Mouse (Mus musculus): ENCODE data around the gene Tnik. TPM values are rescaled to one million over a fixed set of nuclear protein-coding genes. Genes with fewer than 3 reads are reported as not detected.

Tnik gene
- total RNA-seq, 2 experiments from 2014 or later, result 166 to 227 TPM

DNA sequence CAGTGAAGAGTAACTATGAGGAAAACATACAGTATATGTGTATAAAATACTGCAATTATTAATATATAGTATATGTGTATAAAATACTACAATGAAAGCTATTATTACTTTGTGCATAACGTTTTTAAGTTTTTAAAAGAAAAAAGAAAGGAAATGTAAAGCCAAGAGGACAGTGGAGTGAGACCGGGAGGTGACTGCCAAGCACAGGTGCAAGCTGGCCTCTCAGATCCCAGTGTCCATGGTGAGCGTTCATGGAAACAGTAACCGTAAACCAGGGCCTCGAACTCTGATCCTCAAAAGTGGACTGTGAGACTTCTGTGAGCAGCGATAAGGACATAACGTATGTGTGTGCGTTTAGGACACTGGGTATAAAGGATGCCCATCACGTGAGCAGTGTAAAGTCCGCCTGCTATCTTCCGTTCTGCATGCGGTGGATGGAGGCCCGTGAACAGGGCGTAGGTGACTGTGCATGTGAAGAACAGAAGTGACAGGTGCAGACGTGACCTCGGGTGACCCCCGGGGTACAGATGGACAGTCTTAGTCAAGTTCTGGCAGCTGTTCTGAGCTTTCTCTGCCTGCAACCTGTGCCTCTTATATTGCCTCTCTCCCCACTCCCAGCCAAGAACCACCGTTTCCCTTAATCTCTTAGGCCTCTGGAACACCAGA, 316.1 kb downstream of the Tnik start:
- no peak for DNase-seq (ENCODE audit: extremely low spot score in 1 of 2, low spot score in 1 of 2)

DNA sequence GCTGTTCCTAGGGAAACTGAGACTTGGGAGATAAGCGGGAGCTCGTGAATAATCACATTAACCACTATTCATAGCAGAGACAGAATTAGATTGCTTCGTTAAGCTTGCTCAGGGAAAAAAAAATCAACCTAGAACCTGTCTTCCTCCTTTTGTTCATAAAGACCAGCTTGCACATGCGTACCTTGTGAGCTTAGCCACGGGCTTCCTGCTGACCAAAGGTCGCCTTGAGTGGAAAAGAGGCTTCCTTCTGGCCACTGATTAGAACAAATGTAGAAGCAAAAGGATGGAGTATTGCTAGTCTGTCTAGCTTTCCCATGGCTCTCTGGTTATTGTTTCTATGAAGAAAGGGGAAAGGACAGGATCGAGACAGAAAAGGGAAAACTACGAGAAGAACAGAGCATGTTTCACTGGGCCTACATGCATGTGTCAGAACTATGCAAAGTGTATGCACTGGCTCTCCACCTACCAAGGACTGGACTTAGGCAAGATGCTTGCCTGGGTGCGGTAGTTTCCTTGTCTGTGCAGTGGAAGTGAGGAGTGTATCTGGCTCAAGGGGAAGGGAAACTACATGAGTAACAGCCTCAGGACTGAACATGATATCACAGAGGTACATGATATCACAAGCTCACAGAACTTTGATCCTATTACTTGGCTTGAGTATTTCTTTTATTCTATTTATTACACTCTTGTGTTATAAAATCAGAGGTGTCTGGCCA, 322.9 kb downstream of the Tnik start:
- no peak for DNase-seq (ENCODE audit: extremely low spot score in 1 of 2, low spot score in 1 of 2)

DNA sequence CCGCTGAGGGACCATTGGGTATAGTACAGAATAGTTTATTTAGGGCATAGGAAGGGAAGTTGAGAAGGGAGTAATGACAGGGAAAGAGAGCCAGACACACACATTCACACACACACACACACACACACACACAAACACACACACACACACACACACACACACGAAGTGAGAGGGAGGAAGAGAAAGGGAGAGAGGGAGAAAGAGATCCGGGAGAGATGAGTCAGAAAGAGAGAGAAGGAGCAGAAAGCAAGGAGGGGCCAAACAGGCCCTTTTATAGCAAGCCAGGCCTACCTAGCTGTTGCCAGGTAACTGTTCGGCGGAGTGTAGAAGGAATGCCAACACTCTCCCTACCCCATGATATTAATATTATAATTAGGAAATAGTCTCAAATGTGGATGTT, 324.8 kb downstream of the Tnik start:
- DNase-seq (ENCODE audit: extremely low spot score in 1 of 2, low spot score in 1 of 2), result no peak

DNA sequence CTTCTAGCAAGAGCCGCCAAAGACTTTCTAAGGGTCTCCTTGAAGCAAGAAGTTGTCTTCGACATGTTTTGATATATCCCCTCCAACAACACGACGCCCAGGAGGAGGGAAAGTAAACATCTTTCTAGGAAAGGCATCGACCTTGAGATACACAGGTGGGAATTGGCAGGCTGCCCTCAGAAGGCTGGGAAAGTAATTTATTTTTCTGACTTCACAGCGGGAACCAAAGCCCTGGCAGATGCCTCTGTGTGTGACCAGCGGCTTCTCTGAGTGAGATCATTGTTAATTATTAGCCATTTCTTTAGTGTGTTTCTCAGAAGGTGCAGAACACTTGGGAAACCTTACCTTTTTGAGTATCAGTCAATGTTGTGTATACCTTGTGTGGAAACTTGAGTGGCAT, 328.3 kb downstream of the Tnik start:
- DNase-seq (ENCODE audit: extremely low spot score in 1 of 2, low spot score in 1 of 2), result no peak

DNA sequence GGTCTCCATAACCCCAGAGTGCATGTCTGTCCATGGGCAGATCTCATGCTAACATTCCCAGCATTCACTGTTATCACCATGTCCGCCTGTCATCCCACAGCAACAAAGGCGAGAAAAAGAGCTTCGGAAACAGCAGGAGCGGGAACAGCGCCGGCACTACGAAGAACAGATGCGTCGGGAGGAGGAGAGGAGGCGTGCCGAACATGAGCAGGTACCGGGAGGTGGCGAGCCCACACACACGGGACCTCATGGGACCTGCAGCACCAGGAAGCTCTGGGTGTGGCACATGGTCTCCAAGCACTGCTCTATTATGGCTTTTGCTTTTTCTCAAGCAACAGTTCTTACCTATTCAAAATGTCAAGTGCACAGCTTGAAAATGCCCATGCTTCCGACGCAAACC, 330.9 kb downstream of the Tnik start:
- DNase-seq (ENCODE audit: extremely low spot score in 1 of 2, low spot score in 1 of 2), result no peak

DNA sequence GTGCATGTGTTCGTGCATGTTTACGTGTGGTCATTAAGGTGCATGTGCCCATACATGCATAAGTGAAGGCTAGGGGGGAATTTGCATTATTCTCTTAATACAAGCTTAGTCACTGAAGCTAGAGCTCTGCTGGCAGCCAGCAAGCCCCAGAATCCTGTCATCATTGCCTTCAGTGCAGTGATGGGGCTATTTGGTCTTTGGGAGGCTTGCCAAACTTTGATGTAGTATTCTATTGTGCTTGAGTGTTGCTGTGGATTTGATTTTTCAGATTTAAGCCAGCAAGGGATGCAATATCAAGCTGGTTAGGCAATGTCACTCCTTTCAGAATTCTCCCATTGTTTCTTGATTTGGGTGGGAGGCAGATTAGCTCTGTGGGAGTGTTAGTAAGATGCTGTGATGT, 336.5 kb downstream of the Tnik start:
- no peak for DNase-seq (ENCODE audit: extremely low spot score in 1 of 2, low spot score in 1 of 2)

DNA sequence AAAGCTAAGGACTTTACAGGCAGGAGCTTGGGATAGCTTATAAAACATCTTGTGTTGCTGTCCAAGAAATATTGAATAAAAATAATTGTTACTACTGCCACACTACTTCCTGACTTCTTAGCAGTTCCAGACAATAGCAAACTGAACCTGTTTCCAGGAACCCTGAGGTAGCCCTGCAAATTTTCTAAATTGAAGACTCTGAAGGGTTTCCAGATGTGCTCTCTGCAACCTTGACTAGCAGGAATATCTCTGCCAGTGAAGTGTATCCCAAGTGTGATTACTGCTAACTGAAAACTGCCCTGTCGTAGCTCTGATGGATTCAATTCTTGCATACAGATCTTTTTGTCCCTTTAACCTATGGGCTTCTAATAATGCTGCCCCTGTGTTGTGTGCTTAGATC, 343.7 kb downstream of the Tnik start:
- no peak for DNase-seq (ENCODE audit: extremely low spot score in 1 of 2, low spot score in 1 of 2)

DNA sequence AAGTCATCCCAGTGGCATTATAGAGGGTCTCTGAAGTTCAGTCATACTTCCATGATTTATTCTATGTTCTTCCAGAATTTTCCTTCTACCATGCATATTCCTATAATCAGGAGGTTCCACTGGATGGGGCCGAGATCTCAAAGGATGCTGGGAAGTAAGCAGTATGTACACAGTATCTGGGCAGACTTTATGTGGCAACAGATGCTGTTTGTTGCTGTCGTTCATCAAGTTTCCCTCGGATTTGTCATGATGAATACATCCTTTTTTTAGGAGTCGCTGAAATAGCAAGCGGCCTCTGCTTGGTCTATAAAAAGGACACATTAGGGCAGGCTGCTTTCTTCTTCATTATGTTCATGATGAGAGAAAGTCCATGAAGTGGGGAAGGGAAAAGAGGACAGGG, 349.3 kb downstream of the Tnik start:
- DNase-seq (ENCODE audit: extremely low spot score in 1 of 2, low spot score in 1 of 2), result no peak

DNA sequence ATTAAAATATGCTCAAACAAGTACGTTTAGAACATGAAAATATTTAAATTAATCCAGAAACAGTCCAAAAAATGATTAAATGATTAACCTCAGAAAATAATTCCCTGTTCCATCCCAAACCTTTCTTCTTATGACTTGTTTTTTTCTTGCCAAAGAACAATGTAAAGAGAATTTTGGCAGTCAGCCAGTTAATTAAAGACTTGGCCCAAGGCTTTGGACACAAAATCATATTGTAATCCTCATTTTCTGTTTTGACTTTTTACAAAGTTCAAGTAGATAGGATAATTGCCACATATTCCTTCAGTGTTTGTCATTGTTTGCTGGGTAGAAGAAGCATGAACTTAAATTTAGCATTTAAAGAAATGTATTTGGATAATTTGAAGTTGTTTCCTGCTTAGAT, 353.4 kb downstream of the Tnik start:
- DNase-seq (ENCODE audit: extremely low spot score in 1 of 2, low spot score in 1 of 2), result no peak

DNA sequence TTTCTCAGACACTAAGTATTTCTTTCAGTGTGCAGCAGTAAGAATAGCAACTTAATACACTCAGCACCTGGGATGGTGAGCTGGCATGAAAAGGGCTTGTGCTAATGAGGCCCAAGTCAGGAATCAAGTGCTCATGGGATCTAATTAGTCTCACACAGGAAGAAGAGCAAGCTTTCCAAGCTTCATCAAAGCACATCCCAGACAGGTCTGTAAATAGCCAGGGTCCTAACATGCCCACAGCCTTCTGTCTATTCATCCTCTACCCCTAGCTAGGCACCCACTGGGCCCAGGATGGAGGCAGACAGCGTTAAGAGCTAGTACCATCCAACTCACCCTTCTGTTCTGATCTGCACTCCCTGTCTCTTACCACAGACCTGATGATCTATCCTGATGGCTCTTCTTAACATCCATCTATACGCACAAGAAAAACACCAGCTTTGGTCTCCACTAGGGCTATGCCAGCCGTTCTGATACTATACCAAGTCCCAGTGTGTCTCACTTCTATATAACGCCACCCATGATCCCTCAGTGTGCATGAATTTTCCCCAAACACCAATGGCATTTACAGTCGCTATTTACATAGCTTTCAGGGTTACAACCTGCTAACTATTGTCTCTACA, 354.1 kb downstream of the Tnik start:
- DNase-seq (ENCODE audit: extremely low spot score in 1 of 2, low spot score in 1 of 2), result no peak

DNA sequence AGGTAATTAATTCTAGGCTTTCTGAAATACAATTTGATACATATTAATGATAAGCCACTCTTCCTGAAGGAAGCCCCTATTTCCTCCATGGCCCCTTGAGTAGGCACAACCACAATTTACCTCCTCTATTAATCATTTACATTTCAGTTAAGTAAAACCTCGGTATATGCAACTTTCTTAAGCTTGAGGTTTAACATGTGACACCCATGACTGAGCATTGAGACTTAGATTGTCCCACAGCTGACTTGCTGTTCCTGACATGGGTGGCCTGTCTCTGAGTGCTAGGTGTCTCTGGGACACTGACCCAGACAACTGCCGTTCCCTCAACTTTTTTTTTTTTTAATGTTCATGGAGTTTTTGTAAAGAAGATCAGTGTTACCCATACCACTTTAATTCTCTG, 358.8 kb downstream of the Tnik start:
- no peak for DNase-seq (ENCODE audit: extremely low spot score in 1 of 2, low spot score in 1 of 2)

DNA sequence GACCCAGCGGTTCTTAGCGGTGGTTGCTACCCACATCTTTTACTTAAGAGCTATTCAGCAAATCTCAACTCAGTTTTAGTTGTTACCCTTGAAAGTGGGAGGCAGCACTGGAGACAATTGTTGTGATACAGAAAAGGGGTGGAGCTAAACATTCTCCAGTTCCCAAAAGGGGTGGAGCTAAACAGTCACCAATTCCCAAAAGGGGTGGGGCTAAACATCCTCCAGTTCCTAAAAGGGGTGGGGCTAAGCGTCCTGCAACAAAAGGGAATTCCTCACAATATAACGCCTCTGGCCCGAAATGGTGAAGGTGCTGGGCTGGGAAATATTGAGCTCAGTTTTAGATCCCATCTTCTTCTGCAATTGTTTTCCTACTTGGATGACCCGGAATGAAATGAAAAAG, 363.8 kb downstream of the Tnik start:
- no peak for DNase-seq (ENCODE audit: extremely low spot score in 1 of 2, low spot score in 1 of 2)

DNA sequence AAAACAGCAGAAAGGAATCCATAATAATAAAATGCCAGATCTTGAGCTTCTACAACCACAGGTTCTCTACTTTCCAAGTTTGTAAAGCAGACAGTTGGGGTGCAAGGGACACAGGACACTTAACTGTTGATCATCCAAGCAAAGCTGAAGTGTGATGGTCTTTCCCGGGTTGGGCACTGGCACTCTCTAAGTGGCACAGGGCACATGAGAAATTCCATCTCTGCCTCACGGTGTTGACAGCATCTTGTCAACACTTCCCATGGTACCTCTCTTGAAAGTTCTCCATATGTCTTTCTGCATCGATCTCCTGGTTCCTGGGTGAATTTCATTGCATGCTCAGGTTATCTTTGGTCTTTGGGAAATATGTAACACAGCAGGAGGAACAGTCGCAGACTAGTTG, 373.8 kb downstream of the Tnik start:
- no peak for DNase-seq (ENCODE audit: extremely low spot score in 1 of 2, low spot score in 1 of 2)

DNA sequence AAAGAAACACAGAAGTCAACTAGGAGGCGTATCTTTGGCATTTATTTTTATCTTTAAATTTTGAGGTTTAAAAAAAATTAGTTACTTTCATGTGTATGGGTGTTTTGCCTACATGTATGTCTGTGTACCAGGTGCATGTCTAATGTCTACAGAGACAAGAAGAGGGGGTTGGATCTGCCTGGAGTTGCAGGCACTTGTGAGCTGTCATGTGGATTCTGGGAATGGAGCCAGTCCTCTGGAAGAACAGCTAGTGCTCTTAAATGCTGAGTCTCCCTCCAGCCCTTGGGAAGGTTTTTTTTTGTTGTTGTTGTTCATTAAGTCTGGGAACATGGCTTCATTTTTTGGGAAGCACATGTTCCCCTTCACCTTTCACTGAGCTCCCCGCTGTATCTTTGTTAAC, 375.9 kb downstream of the Tnik start:
- DNase-seq (ENCODE audit: extremely low spot score in 1 of 2, low spot score in 1 of 2), result no peak

DNA sequence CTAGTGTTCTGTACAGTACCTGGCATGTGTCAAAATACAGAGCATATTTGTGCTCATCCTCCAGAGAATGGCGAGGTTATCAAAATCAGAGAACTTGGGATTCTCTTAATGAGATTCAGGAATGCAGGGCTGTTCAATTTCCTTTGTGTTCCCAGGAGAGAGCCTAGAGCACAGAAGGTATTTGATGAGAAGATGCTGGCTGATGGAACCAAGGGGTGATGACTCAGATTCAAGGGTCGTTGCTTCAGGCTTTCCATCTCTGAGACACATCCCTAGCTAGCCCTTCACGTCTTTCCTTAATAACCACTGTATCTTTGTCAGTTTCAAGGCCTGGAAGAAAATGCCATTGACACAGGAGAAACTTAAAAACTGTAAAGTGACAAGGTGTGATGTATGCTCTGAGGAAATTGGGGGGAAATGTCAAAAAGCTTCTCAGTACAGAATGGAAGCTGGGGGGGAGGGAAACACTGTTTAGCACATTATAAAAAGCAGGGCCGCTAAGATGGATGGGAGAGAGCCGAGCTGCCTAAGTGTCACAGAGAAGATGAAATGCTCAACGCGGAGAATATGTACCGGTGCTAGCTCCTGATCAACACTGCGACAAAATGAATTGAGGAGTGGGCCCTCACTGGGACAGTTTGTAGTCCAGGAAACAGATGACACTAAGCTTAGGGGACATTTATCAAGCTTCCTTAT, 380.4 kb downstream of the Tnik start:
- DNase-seq (ENCODE audit: extremely low spot score in 1 of 2, low spot score in 1 of 2), result no peak

DNA sequence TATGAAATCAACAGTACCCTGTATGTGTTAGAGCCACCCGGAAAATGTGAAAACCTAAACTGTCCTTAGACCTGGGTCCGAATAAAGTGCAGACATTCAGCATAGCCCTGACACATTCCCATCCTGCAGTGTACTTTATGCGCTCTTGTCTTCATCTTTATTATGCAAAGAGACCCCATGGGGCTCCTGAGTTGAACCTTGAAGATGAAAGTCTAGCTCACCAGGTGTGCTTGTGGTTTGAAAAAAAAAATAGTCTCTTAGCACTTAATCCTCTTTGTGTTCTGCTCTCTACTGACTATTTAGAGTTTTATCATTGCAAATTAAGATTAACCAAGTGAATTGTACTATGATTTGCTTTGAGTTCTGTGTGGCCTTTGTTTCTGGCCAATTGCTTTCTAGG, 389.6 kb downstream of the Tnik start:
- no peak for DNase-seq (ENCODE audit: extremely low spot score in 1 of 2, low spot score in 1 of 2)

DNA sequence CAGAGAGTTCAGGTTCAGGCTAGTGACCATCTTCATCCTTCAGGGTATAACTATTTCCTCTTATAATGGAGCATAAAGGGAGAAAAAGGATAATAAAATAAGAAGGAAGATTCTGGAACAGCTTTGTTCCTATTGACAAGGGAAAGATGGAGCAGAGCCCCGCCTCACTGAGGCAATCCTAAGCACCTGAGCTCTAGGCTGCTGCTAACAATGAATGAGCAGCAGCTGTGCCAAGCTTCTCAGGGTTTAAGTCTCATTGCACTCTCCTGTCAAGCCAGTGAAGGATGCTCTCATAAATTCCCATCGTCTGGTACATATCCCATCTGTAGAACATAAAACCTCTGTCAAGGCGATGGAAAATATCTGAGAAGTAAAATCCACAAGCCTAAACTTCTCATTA, 390.0 kb downstream of the Tnik start:
- no peak for DNase-seq (ENCODE audit: extremely low spot score in 1 of 2, low spot score in 1 of 2)

DNA sequence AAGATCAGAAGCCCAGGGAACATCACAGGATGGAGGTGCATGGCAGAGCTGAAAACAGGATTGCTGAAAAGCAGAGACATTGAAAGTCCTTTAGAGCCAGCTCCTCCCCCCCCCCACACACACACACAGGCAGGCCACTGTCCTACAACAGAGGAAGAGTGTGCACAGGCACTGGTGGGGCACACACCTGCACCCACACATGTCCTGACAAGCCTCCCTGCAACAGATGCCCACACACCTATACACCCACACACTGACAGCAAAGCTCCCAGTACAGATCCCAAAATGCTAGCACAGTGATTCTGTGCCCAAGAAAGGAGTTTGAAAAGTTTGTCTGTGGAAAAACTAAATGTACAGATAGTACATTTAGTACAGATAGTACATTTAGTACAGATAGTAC, 391.7 kb downstream of the Tnik start:
- DNase-seq (ENCODE audit: extremely low spot score in 1 of 2, low spot score in 1 of 2), result no peak

DNA sequence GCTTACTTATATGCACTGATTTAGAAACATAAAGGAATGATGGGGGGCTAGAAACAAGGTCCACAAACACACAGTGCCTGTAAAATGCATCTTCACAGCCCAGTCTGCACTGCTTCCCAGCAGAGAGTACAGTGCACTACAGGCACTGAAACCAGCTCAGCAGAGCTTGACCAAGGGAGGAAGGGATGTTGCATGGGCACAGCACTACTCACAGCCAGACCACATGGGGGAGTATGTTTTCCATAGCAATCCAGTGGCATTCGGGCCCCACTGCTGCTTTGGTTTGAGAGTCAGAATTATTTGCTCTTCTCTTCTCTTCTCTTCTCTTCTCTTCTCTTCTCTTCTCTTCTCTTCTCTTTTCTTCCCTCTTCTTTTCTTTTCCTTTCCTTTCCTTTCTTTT, 395.3 kb downstream of the Tnik start:
- DNase-seq (ENCODE audit: extremely low spot score in 1 of 2, low spot score in 1 of 2), result no peak

DNA sequence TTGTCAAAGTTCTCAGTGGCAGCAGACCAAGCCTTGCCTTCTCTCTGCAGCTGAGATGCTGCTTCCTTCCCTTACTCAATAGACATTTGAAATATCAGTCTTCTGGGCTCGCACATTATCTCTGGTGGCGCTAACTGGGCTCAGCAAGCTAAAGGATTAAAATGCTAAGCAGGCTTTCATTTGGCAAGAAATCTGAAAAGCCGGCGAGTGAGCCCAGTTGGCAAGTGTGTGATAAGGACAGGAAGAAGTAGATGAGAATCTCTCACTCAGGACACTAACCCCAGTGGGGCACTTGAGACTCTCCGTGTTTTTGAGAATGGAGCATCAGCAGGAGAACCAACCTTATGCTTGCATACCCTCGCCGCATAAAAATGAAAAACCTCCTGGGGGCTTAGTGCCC, 417.8 kb downstream of the Tnik start:
- DNase-seq (ENCODE audit: extremely low spot score in 1 of 2, low spot score in 1 of 2), result no peak

DNA sequence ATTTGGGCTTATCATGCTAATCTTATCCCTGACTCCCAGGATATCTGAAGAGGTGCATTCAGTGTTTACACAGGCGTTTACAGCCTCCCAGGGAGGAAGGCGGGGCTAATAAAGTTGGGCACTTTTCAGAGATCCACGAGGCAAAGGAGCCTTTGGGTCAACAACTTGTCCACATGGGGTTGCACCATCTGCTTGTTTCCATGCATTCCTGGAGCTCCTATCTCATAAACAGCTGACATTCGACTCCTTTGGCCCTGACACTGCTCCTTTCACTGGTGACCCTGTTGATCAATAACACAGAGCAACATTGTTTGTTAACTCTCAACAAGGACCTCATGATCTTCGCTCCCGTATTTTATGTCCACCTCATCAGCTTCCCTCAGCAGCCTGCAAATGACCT, 418.9 kb downstream of the Tnik start:
- no peak for DNase-seq (ENCODE audit: extremely low spot score in 1 of 2, low spot score in 1 of 2)

All from layer of hippocampus, postnatal 25 days (tissue).